Mouse (Mus musculus): ENCODE results near the gene B4galnt1. TPM values are rescaled to one million over a fixed set of nuclear protein-coding genes. Genes with fewer than 3 reads are reported as not detected.

The B4galnt1 gene
- total and polyA plus RNA-seq, 3 experiments: 0.98 to 17.5 (median 2.3) TPM

DNA sequence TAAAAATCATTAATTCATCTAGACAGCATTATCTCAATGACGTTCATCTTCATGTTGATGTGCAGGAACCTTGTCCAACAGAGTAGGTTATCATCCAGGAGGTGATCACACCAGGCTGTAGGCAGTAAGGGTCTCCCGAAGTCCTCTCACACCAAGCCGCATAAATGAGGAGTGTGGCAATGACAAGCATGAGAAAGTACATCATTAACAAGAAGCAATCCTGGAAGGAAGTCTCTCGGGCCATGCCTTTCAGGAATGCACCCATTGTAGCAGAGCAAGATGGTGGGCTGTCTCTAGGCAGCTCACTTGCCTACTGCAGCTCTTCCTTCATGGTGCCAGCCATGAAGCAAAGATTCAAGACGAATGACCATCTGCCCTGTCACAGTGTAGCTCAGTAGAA is 10.4 kb upstream of the B4galnt1 start:
- H3K27ac ChIP-seq (ENCODE audit: insufficient read depth, low read depth): no peak overlapping the region
- TF ChIP-seq MYC (IDR thresholded peaks at IDR 0.05; ENCODE audit: low read depth, low read length) (no peak), MXI1 (IDR thresholded peaks at IDR 0.05; ENCODE audit: low read depth, low read length) (no peak)
- DNase-seq (ENCODE audit: extremely low read depth): no peak
- H3K4me2 ChIP-seq (ENCODE audit: insufficient read depth, low read depth, poor library complexity, severe bottlenecking): no peak overlapping the region
- in situ Hi-C loops (cut with MboI; ENCODE audit: low pct_ligation_motif_present, low pct_unique_long_range_greater_than_20kb, low sequenced_read_pairs): no loop called here
- H3K4me3 ChIP-seq (replicated peaks in 1 of 3; ENCODE audit: low read depth in 2 of 3, low read length in 2 of 3, poor library complexity in 1 of 3): no peak overlapping the region
- peaks cover 3% of the 10 kb centered on the region for H3K9me3 ChIP-seq (replicated peaks; ENCODE audit: low read length)
- H3K4me1 ChIP-seq (ENCODE audit: control insufficient read depth in 1 of 2, insufficient read depth in 2 of 2): 0 out of 4 replicates have a peak, but pooled peaks cover 0 to 2% of the 10 kb centered on the region in 2 experiments
- dilution Hi-C loops (cut with MboI; ENCODE audit: extremely low pct_ligation_motif_present, extremely low pct_unique_long_range_greater_than_20kb, low sequenced_read_pairs): no loop called here
- no peak overlapping the region for H3K9ac ChIP-seq (ENCODE audit: insufficient read depth, low read depth)
- no peaks in the 10 kb centered on the region for H3K27me3 ChIP-seq (replicated peaks)
- H3K79me2 ChIP-seq (replicated peaks; ENCODE audit: control insufficient read depth, extremely low read depth, insufficient read depth, poor library complexity, severe bottlenecking): no peaks in the 10 kb centered on the region
- no peaks in the 10 kb centered on the region for H3K36me3 ChIP-seq (replicated peaks in 1 of 2; ENCODE audit: control insufficient read depth in 1 of 2, insufficient read depth in 1 of 2, low read length in 1 of 2)

GRCm38 (mm10) chr10:127156089-127156488 is 8.9 kb upstream of the B4galnt1 start:
- dilution Hi-C loops (cut with MboI; ENCODE audit: extremely low pct_ligation_motif_present, extremely low pct_unique_long_range_greater_than_20kb, low sequenced_read_pairs): no loop called here
- H3K4me1 ChIP-seq (ENCODE audit: control insufficient read depth in 1 of 2, insufficient read depth in 2 of 2): no peaks in the 10 kb centered on the region
- in situ Hi-C loops (cut with MboI; ENCODE audit: low pct_ligation_motif_present, low pct_unique_long_range_greater_than_20kb, low sequenced_read_pairs): no loop called here
- peaks cover 3% of the 10 kb centered on the region for H3K9me3 ChIP-seq (replicated peaks; ENCODE audit: low read length)
- DNase-seq (ENCODE audit: extremely low read depth): no peak
- no peak for TF ChIP-seq ZNF384 (IDR thresholded peaks at IDR 0.05; ENCODE audit: low read depth, low read length)
- no peak overlapping the region for H3K4me2 ChIP-seq (ENCODE audit: insufficient read depth, low read depth, poor library complexity, severe bottlenecking)
- no peaks in the 10 kb centered on the region for H3K27me3 ChIP-seq (replicated peaks)
- no peaks in the 10 kb centered on the region for H3K36me3 ChIP-seq (replicated peaks in 1 of 2; ENCODE audit: control insufficient read depth in 1 of 2, insufficient read depth in 1 of 2, low read length in 1 of 2)
- no peak overlapping the region for H3K4me3 ChIP-seq (replicated peaks in 1 of 3; ENCODE audit: low read depth in 2 of 3, low read length in 2 of 3, poor library complexity in 1 of 3)
- no peaks in the 10 kb centered on the region for H3K79me2 ChIP-seq (replicated peaks; ENCODE audit: control insufficient read depth, extremely low read depth, insufficient read depth, poor library complexity, severe bottlenecking)
- no peak overlapping the region for H3K27ac ChIP-seq (ENCODE audit: insufficient read depth, low read depth)
- H3K9ac ChIP-seq (ENCODE audit: insufficient read depth, low read depth): no peak overlapping the region

GRCm38 (mm10) chr10:127156511-127156910 is 8.5 kb upstream of the B4galnt1 start:
- dilution Hi-C loops (cut with MboI; ENCODE audit: extremely low pct_ligation_motif_present, extremely low pct_unique_long_range_greater_than_20kb, low sequenced_read_pairs): no loop called here
- H3K9me3 ChIP-seq (replicated peaks; ENCODE audit: low read length): peaks cover 3% of the 10 kb centered on the region
- no peak overlapping the region for H3K9ac ChIP-seq (ENCODE audit: insufficient read depth, low read depth)
- no peaks in the 10 kb centered on the region for H3K4me1 ChIP-seq (ENCODE audit: control insufficient read depth in 1 of 2, insufficient read depth in 2 of 2)
- H3K27me3 ChIP-seq (replicated peaks): no peaks in the 10 kb centered on the region
- no peak overlapping the region for H3K27ac ChIP-seq (ENCODE audit: insufficient read depth, low read depth)
- H3K4me3 ChIP-seq (replicated peaks in 1 of 3; ENCODE audit: low read depth in 2 of 3, low read length in 2 of 3, poor library complexity in 1 of 3): no peak overlapping the region
- H3K4me2 ChIP-seq (ENCODE audit: insufficient read depth, low read depth, poor library complexity, severe bottlenecking): no peak overlapping the region
- H3K36me3 ChIP-seq (replicated peaks in 1 of 2; ENCODE audit: control insufficient read depth in 1 of 2, insufficient read depth in 1 of 2, low read length in 1 of 2): no peaks in the 10 kb centered on the region
- no peak for DNase-seq (ENCODE audit: extremely low read depth)
- no peaks in the 10 kb centered on the region for H3K79me2 ChIP-seq (replicated peaks; ENCODE audit: control insufficient read depth, extremely low read depth, insufficient read depth, poor library complexity, severe bottlenecking)
- TF ChIP-seq GABPA (IDR thresholded peaks at IDR 0.05; ENCODE audit: insufficient replicate concordance, low read depth, low read length): no peak
- TF ChIP-seq MAFK (IDR thresholded peaks at IDR 0.05; ENCODE audit: insufficient replicate concordance, low read length): no peak
- TF ChIP-seq ZC3H11A (IDR thresholded peaks at IDR 0.05; ENCODE audit: low read depth, low read length): no peak
- TF ChIP-seq EP300 (IDR thresholded peaks at IDR 0.05; ENCODE audit: low read length): no peak
- TF ChIP-seq UBTF (IDR thresholded peaks at IDR 0.05; ENCODE audit: low read depth, low read length): no peak
- no peak for TF ChIP-seq IRF4 (IDR thresholded peaks at IDR 0.05; ENCODE audit: low read depth, low read length)
- in situ Hi-C loops (cut with MboI; ENCODE audit: low pct_ligation_motif_present, low pct_unique_long_range_greater_than_20kb, low sequenced_read_pairs): no loop called here

All from CH12.LX (cell line).